Mouse (Mus musculus): ENCODE measurements at regions not wholly inside any gene's neighbourhood (a gene's known extent, or its start where the extent isn't known, plus 50 kb on each side); places are given as distances from the start of the nearest gene placed in this dataset.
A peak's percentile ranks its signal among the peaks of the same experiment; 100 is the strongest.

DNA sequence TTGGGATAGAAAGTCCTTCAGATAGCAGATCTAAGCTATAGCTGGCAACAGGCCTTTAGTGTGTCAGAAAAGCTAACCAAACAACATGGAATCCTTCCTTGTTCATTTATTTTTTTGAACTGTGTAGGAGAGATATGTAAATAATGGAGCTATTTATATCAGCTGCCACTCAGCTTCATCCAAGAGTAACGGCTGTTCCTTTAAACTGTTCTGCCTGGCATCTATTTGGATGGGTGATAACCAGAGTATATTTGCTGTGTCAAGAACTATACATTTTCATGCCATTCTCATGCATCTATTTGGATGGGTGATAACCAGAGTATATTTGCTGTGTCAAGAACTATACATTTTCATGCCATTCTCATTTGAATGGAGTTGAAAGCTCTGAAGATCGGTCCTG is 159.3 kb upstream of the BC030870 start:
- H3K27ac ChIP-seq (replicated peaks; ENCODE audit: low read depth, low read length), result no peak overlapping the region
- DNase-seq (peak; percentile 7), ATAC-seq (ENCODE audit: low FRiP score, low TSS enrichment) (no peak)
- no peaks in the 10 kb centered on the region for H3K9me3 ChIP-seq (ENCODE audit: control insufficient read depth, low read length)
- H3K9ac ChIP-seq (replicated peaks; ENCODE audit: low read length), result no peak overlapping the region
- H3K4me3 ChIP-seq (replicated peaks; ENCODE audit: low read depth, low read length), result no peak overlapping the region
- WGBS, result 69% methylated on average over 2 of the region's 2 CpGs
- H3K36me3 ChIP-seq (ENCODE audit: control insufficient read depth, insufficient read depth, low read length), result no peaks in the 10 kb centered on the region
- no peaks in the 10 kb centered on the region for H3K4me1 ChIP-seq (ENCODE audit: control insufficient read depth, insufficient read depth, low read length)
- H3K27me3 ChIP-seq (ENCODE audit: control insufficient read depth, insufficient read depth, low read length), result no peaks in the 10 kb centered on the region
- H3K4me2 ChIP-seq (ENCODE audit: low read length), result no peak overlapping the region

DNA sequence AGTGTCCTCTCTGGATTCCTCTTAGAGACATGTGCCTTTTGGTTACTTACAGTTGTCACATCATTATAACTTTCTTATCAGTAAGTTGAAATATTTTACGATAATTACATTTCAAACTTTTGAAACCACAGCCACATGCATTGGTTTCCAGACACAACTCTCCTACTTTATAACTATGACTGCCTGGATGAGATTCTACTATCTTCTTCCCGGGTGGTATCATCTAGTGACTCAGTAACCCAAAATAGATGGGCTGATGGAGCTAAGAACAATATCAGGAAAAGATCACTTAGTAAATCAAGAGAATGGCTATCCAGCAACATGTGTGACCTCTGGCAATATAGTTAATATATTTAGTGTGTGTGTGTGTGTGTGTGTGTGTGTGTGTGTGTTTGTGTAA is 151.0 kb upstream of the BC030870 start:
- H3K9me3 ChIP-seq (ENCODE audit: control insufficient read depth, low read length), result no peaks in the 10 kb centered on the region
- 93% methylated on average over 2 of the region's 2 CpGs for WGBS
- H3K4me3 ChIP-seq (replicated peaks; ENCODE audit: low read depth, low read length), result no peak overlapping the region
- no peaks in the 10 kb centered on the region for H3K4me1 ChIP-seq (ENCODE audit: control insufficient read depth, insufficient read depth, low read length)
- no peaks in the 10 kb centered on the region for H3K27me3 ChIP-seq (ENCODE audit: control insufficient read depth, insufficient read depth, low read length)
- no peak overlapping the region for H3K4me2 ChIP-seq (ENCODE audit: low read length)
- H3K9ac ChIP-seq (replicated peaks; ENCODE audit: low read length), result no peak overlapping the region
- H3K36me3 ChIP-seq (ENCODE audit: control insufficient read depth, insufficient read depth, low read length), result no peaks in the 10 kb centered on the region
- no peak for DNase-seq
- ATAC-seq (ENCODE audit: low FRiP score, low TSS enrichment), result no peak
- H3K27ac ChIP-seq (replicated peaks; ENCODE audit: low read depth, low read length), result no peak overlapping the region
